Mouse (Mus musculus) neural tube, embryonic 13.5 days (tissue): ENCODE results near the gene Pikfyve. TPM values are rescaled to one million over a fixed set of nuclear protein-coding genes. Genes with fewer than 3 reads are reported as not detected.
"Not testable (repeated sequence)": the region's sequence is repeated elsewhere in the genome, so short reads cannot be mapped to it uniquely, and the experiment has no call there.

ENCODE experiments used
- ATAC-seq: fragments of 200-750 bp; cut with Nextera tagmentation; 2 replicates; pipeline ENCODE4 v1.8.0; 2017; ENCODE audit warnings: low read depth, mild to moderate bottlenecking, moderate TSS enrichment, moderate library complexity
- H3K27ac ChIP-seq: fragments of 300-500 bp; sonication (generic); replicated peaks from 2 replicates; pipeline ENCODE4 v1.5.1; 2015; ENCODE audit warnings: moderate library complexity, mild to moderate bottlenecking, inconsistent platforms
- H3K27me3 ChIP-seq: fragments of 300-500 bp; sonication (generic); 2 replicates; pipeline ENCODE4 v1.6.1; 2015; ENCODE audit warnings: mild to moderate bottlenecking, inconsistent platforms
- H3K36me3 ChIP-seq: fragments of 300-500 bp; sonication (generic); 2 replicates; pipeline ENCODE4 v1.6.1; 2015; ENCODE audit warnings: mild to moderate bottlenecking, inconsistent platforms
- H3K4me1 ChIP-seq: fragments of 300-500 bp; sonication (generic); replicated peaks from 2 replicates; pipeline ENCODE4 v1.6.1; 2015; ENCODE audit warnings: inconsistent platforms
- H3K4me2 ChIP-seq: fragments of 300-500 bp; sonication (generic); 2 replicates; pipeline ENCODE4 v1.6.1; 2015; ENCODE audit warnings: inconsistent platforms, mild to moderate bottlenecking, moderate library complexity
- H3K4me3 ChIP-seq: fragments of 300-500 bp; sonication (generic); 2 replicates; pipeline ENCODE4 v1.5.1; 2015; ENCODE audit warnings: mild to moderate bottlenecking, inconsistent platforms
- H3K9ac ChIP-seq: fragments of 300-500 bp; sonication (generic); 2 replicates; pipeline ENCODE4 v1.6.1; 2015; ENCODE audit warnings: moderate library complexity, mild to moderate bottlenecking, inconsistent platforms
- H3K9me3 ChIP-seq: fragments of 300-500 bp; sonication (generic); 2 replicates; pipeline ENCODE4 v1.6.1; 2016; ENCODE audit warnings: inconsistent platforms
- WGBS: fragments of 180-500 bp; shearing (Covaris S2); methylation state at CpG from one replicate; pipeline ENCODE4 v1.1.7; 2015; 5-methylcytosine and 5-hydroxymethylcytosine counted together
- polyA plus RNA-seq: library from polyadenylated mRNA; unstranded; fragments of >200 nt; fragmentation: Nextera tagmentation; extraction: Ambion mirVana; gene quantifications from 2 replicates; pipeline ENCODE4 v1.2.1, GENCODE M21; 2015

Pikfyve gene
- polyA plus RNA-seq, 1 experiment from 2014 or later, result 11.4 TPM

GRCm38 (mm10) chr1:65190172-65190571, 3.7 kb downstream of the Pikfyve start:
- no peak overlapping the region for H3K9ac ChIP-seq
- H3K27me3 ChIP-seq, result no peaks in the 10 kb centered on the region
- H3K9me3 ChIP-seq, result no peaks in the 10 kb centered on the region
- H3K4me1 ChIP-seq, result peaks cover 25% of the 10 kb centered on the region
- WGBS, result 89% methylated on average over 4 of the region's 4 CpGs
- no peak overlapping the region for H3K27ac ChIP-seq
- no peak for ATAC-seq
- no peak overlapping the region for H3K4me3 ChIP-seq
- H3K36me3 ChIP-seq, result peaks cover 25% of the 10 kb centered on the region
- H3K4me2 ChIP-seq, result no peak overlapping the region

- WGBS, result 95% methylated on average over 2 of the region's 2 CpGs
- no peaks in the 10 kb centered on the region for H3K27me3 ChIP-seq
- peaks cover 47% of the 10 kb centered on the region for H3K36me3 ChIP-seq
- peaks cover 8% of the 10 kb centered on the region; the same call in 1 of the 2 replicates for H3K4me1 ChIP-seq
- H3K9me3 ChIP-seq, result no peaks in the 10 kb centered on the region
- no peak overlapping the region for H3K27ac ChIP-seq
- no peak overlapping the region for H3K9ac ChIP-seq
- H3K4me2 ChIP-seq, result no peak overlapping the region
- ATAC-seq, result no peak
- H3K4me3 ChIP-seq, result no peak overlapping the region
These were observed 6.7 kb downstream of the Pikfyve start for GRCm38 (mm10) chr1:65193226-65193625.

- ATAC-seq, result no peak
- H3K9me3 ChIP-seq, result no peaks in the 10 kb centered on the region
- H3K36me3 ChIP-seq, result peaks cover 50% of the 10 kb centered on the region
- no peak overlapping the region for H3K4me2 ChIP-seq
- no peak overlapping the region for H3K9ac ChIP-seq
- H3K4me3 ChIP-seq, result no peak overlapping the region
- no peak overlapping the region for H3K27ac ChIP-seq
- no peaks in the 10 kb centered on the region for H3K4me1 ChIP-seq
- H3K27me3 ChIP-seq, result no peaks in the 10 kb centered on the region
- 91% methylated on average over 2 of the region's 2 CpGs for WGBS
These were observed 11.9 kb downstream of the Pikfyve start for GRCm38 (mm10) chr1:65198425-65198824.

- no peak for ATAC-seq
- no peak overlapping the region for H3K4me3 ChIP-seq
- WGBS, result 91% methylated on average over 2 of the region's 2 CpGs
- no peaks in the 10 kb centered on the region for H3K27me3 ChIP-seq
- H3K4me2 ChIP-seq, result no peak overlapping the region
- H3K27ac ChIP-seq, result no peak overlapping the region
- H3K4me1 ChIP-seq, result no peaks in the 10 kb centered on the region
- H3K9me3 ChIP-seq, result no peaks in the 10 kb centered on the region
- H3K9ac ChIP-seq, result no peak overlapping the region
- peaks cover 48% of the 10 kb centered on the region for H3K36me3 ChIP-seq
These were observed 12.4 kb downstream of the Pikfyve start for GRCm38 (mm10) chr1:65198861-65199260.

- H3K9me3 ChIP-seq, result 0 out of 2 replicates have a peak, but pooled peaks cover 3% of the 10 kb centered on the region
- H3K4me1 ChIP-seq, result no peaks in the 10 kb centered on the region
- H3K4me2 ChIP-seq, result no peak overlapping the region
- no peaks in the 10 kb centered on the region for H3K27me3 ChIP-seq
- H3K9ac ChIP-seq, result no peak overlapping the region
- 88% methylated on average over 1 of the region's 1 CpGs for WGBS
- no peak for ATAC-seq
- H3K4me3 ChIP-seq, result no peak overlapping the region
- H3K27ac ChIP-seq, result no peak overlapping the region
- peaks cover 61% of the 10 kb centered on the region for H3K36me3 ChIP-seq
These were observed 17.8 kb downstream of the Pikfyve start for GRCm38 (mm10) chr1:65204299-65204698.

- ATAC-seq, result no peak
- H3K4me1 ChIP-seq, result no peaks in the 10 kb centered on the region
- H3K4me2 ChIP-seq, result no peak overlapping the region
- H3K4me3 ChIP-seq, result no peak overlapping the region
- peaks cover 51% of the 10 kb centered on the region for H3K36me3 ChIP-seq
- no peak overlapping the region for H3K9ac ChIP-seq
- no peak overlapping the region for H3K27ac ChIP-seq
- H3K9me3 ChIP-seq, result peaks cover 10% of the 10 kb centered on the region; the same call in 1 of the 2 replicates
- 59% methylated on average over 2 of the region's 2 CpGs for WGBS
- H3K27me3 ChIP-seq, result no peaks in the 10 kb centered on the region
These were observed 26.7 kb downstream of the Pikfyve start for GRCm38 (mm10) chr1:65213214-65213613.

GRCm38 (mm10) chr1:65217567-65217966, 31.1 kb downstream of the Pikfyve start:
- Histone ChIP-seq H3K4me3 (no peak overlapping the region), H3K9ac (no peak overlapping the region), H3K36me3 (peaks cover 35% of the 10 kb centered on the region), H3K4me1 (no peaks in the 10 kb centered on the region), H3K4me2 (no peak overlapping the region), H3K27ac (no peak overlapping the region), H3K9me3 (no peaks in the 10 kb centered on the region), H3K27me3 (no peaks in the 10 kb centered on the region)
- 96% methylated on average over 2 of the region's 2 CpGs for WGBS
- ATAC-seq, result no peak

GRCm38 (mm10) chr1:65217972-65218371, 31.5 kb downstream of the Pikfyve start:
- H3K4me3 ChIP-seq, result no peak overlapping the region
- no peak overlapping the region for H3K4me2 ChIP-seq
- 100% methylated on average over 1 of the region's 1 CpGs for WGBS
- ATAC-seq, result no peak
- H3K4me1 ChIP-seq, result no peaks in the 10 kb centered on the region
- H3K27ac ChIP-seq, result no peak overlapping the region
- no peaks in the 10 kb centered on the region for H3K9me3 ChIP-seq
- H3K36me3 ChIP-seq, result peaks cover 37% of the 10 kb centered on the region
- no peaks in the 10 kb centered on the region for H3K27me3 ChIP-seq
- no peak overlapping the region for H3K9ac ChIP-seq

- Histone ChIP-seq H3K36me3 (peaks cover 50% of the 10 kb centered on the region), H3K9me3 (no peaks in the 10 kb centered on the region), H3K4me2 (no peak overlapping the region), H3K27me3 (no peaks in the 10 kb centered on the region), H3K4me1 (no peaks in the 10 kb centered on the region), H3K27ac (no peak overlapping the region), H3K9ac (no peak overlapping the region), H3K4me3 (no peak overlapping the region)
- 95% methylated on average over 2 of the region's 2 CpGs for WGBS
- no peak for ATAC-seq
These were observed 37.2 kb downstream of the Pikfyve start for GRCm38 (mm10) chr1:65223654-65224053.

GRCm38 (mm10) chr1:65227681-65228080, 41.2 kb downstream of the Pikfyve start:
- H3K9ac ChIP-seq, result no peak overlapping the region
- no peak for ATAC-seq

GRCm38 (mm10) chr1:65229768-65230167, 43.3 kb downstream of the Pikfyve start:
- not testable (repeated sequence) for ATAC-seq, H3K4me1 ChIP-seq, H3K4me2 ChIP-seq, H3K4me3 ChIP-seq, H3K9ac ChIP-seq, H3K9me3 ChIP-seq, H3K27me3 ChIP-seq, H3K27ac ChIP-seq
- H3K36me3 ChIP-seq, result peaks cover 27% of the 10 kb centered on the region
- 96% methylated on average over 3 of the region's 3 CpGs for WGBS

More at GRCm38 (mm10) chr1:65227681-65228080, 41.2 kb downstream of the Pikfyve start:
- H3K4me2 ChIP-seq, result no peak overlapping the region
- H3K4me3 ChIP-seq, result no peak overlapping the region
- no peak overlapping the region for H3K27ac ChIP-seq
- no peaks in the 10 kb centered on the region for H3K4me1 ChIP-seq
- H3K27me3 ChIP-seq, result no peaks in the 10 kb centered on the region
- H3K36me3 ChIP-seq, result peaks cover 38% of the 10 kb centered on the region
- 87% methylated on average over 2 of the region's 2 CpGs for WGBS
- no peaks in the 10 kb centered on the region for H3K9me3 ChIP-seq

GRCm38 (mm10) chr1:65230566-65230965, 44.1 kb downstream of the Pikfyve start:
- WGBS, result 97% methylated on average over 1 of the region's 1 CpGs
- no peaks in the 10 kb centered on the region for H3K9me3 ChIP-seq
- no peak overlapping the region for H3K9ac ChIP-seq
- no peak for ATAC-seq
- H3K4me2 ChIP-seq, result no peak overlapping the region
- H3K36me3 ChIP-seq, result peaks cover 35% of the 10 kb centered on the region
- H3K27ac ChIP-seq, result no peak overlapping the region
- no peak overlapping the region for H3K4me3 ChIP-seq
- H3K4me1 ChIP-seq, result no peaks in the 10 kb centered on the region
- H3K27me3 ChIP-seq, result no peaks in the 10 kb centered on the region

GRCm38 (mm10) chr1:65237712-65238111, 51.2 kb downstream of the Pikfyve start:
- Histone ChIP-seq H3K27me3 (no peaks in the 10 kb centered on the region), H3K4me3 (no peak overlapping the region), H3K9me3 (no peaks in the 10 kb centered on the region), H3K9ac (no peak overlapping the region), H3K27ac (no peak overlapping the region), H3K4me1 (no peaks in the 10 kb centered on the region), H3K36me3 (peaks cover 38% of the 10 kb centered on the region), H3K4me2 (no peak overlapping the region)
- no peak for ATAC-seq
- WGBS, result 93% methylated on average over 3 of the region's 3 CpGs
